Mouse (Mus musculus): ENCODE results near the gene Nagk. TPM values are rescaled to one million over a fixed set of nuclear protein-coding genes. Genes with fewer than 3 reads are reported as not detected.
"Not testable (repeated sequence)": the region's sequence is repeated elsewhere in the genome, so short reads cannot be mapped to it uniquely, and the experiment has no call there.

Nagk gene
- total RNA-seq, 2 experiments from 2014 or later: 47.6 to 51.0 TPM

DNA sequence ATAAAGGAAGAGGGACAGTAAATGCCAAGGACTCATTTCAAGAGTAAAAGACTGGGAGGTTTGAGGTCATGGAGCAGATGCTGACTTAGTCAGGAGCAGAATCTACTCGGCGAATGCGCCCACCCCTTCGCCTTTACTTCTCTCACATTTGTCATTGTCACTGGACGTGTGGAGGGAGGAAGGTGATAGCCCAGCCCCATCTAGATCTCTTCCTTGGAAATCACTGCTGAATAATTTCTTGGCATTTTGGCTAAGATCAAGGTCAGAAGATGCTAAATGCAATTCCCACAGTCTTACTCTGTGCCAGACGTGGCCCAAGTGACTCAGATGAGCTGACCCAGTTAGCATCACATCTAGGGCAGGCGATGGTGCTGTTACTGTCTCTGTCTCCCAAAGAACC lies 16.5 kb upstream of the Nagk start:
- TF ChIP-seq CTCF (conservative IDR thresholded peaks at IDR 0.05): no peak
- DNase-seq (ENCODE audit: low spot score in 2 of 2): no peak

DNA sequence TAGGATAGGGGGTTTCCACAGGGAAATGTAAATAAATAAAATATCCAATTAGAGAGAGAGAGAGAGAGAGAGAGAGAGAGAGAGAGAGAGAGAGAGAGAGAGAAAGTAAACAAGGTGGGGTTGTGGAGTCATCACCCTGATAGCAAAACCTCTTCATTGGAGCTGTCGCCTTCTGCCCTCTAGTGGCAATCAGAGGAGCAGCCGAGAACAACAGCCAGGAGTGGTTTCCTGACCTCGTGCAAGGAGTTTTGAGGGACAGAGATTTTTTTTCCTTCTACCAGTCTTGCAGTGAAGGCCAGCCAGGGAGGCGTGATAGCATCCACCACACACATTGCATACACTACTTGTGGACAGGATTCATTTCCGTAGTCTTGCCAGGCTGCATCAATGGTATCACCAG lies 15.8 kb upstream of the Nagk start:
- Histone ChIP-seq H3K27ac (no peak overlapping the region), H3K4me3 (no peak overlapping the region)
- TF ChIP-seq CTCF (conservative IDR thresholded peaks at IDR 0.05): peak; percentile 83
- DNase-seq (ENCODE audit: low spot score in 2 of 2): peak in 1 of 2 experiments; percentile 57

More for the DNA sequence above, 16.5 kb upstream of the Nagk start:
- no peak overlapping the region for H3K4me3 ChIP-seq
- H3K27ac ChIP-seq: no peak overlapping the region

- DNase-seq (ENCODE audit: low spot score in 2 of 2): no peak
- Histone ChIP-seq H3K4me3 (no peak overlapping the region), H3K27ac (no peak overlapping the region)
- TF ChIP-seq CTCF (conservative IDR thresholded peaks at IDR 0.05): no peak
Measured at GRCm38 (mm10) chr6:83786426-83786825, 8.4 kb upstream of the Nagk start.

DNA sequence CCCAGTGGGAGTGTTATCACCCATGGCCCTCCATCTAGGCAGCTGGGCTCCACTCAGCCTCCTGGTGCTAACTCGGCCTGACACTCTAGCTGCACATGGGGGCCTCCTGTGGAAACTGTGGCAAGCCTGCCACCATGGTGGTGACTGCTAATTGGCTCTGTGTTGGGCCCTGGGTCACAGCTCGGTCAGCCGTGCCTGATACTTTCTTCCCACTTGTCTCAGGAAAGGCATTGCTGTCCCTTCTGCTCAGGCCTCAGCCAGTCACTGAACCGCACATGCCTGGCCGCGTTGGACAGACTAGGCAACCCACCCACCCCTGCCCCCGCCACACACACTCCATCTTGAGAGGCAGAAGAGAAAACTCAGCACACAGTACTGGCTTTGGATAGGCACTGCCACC lies 6.2 kb upstream of the Nagk start:
- no peak for TF ChIP-seq CTCF (conservative IDR thresholded peaks at IDR 0.05)
- Histone ChIP-seq H3K27ac (no peak overlapping the region), H3K4me3 (no peak overlapping the region)
- DNase-seq (ENCODE audit: low spot score in 2 of 2): no peak

- H3K27ac ChIP-seq; H3K4me3 ChIP-seq; DNase-seq (ENCODE audit: low spot score in 2 of 2): not testable (repeated sequence)
- TF ChIP-seq CTCF (conservative IDR thresholded peaks at IDR 0.05): peak; percentile 19; the same call in 1 of the 2 replicates
Measured at GRCm38 (mm10) chr6:83790533-83790932, 4.2 kb upstream of the Nagk start.

GRCm38 (mm10) chr6:83791251-83791890 lies 3.4 kb upstream of the Nagk start:
- no peak for TF ChIP-seq CTCF (conservative IDR thresholded peaks at IDR 0.05)
- Histone ChIP-seq H3K27ac (no peak overlapping the region), H3K4me3 (no peak overlapping the region)

DNA sequence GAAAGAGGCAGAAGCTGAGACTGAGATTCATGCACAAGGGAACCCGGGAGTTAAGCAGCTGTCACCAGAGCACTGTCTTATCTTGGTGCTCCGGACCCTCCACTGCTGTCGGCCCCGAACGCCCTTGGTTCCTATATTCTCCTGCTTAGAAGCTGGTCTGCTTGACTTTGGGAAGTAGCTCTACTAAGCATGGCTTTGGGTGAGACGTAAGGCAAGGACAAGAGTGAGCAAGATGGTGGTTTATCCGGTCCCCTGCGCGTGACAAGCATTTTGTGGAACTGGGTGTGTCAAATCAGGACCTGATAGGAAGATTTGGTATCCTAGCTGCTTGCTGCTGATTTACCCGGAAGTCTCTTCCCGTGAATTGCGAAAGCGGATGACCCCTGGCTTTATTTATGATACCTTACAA lies 714 bp downstream of the Nagk start:
- Histone ChIP-seq H3K4me3 (peak overlapping the region; percentile 83), H3K27ac (peak overlapping the region; percentile 91)
- DNase-seq (ENCODE audit: low spot score in 2 of 2): peak in 1 of 2 experiments; percentile 26
- no peak for TF ChIP-seq CTCF (conservative IDR thresholded peaks at IDR 0.05)

More at GRCm38 (mm10) chr6:83791251-83791890, 3.4 kb upstream of the Nagk start:
- no peak for DNase-seq (ENCODE audit: low spot score in 2 of 2)

DNA sequence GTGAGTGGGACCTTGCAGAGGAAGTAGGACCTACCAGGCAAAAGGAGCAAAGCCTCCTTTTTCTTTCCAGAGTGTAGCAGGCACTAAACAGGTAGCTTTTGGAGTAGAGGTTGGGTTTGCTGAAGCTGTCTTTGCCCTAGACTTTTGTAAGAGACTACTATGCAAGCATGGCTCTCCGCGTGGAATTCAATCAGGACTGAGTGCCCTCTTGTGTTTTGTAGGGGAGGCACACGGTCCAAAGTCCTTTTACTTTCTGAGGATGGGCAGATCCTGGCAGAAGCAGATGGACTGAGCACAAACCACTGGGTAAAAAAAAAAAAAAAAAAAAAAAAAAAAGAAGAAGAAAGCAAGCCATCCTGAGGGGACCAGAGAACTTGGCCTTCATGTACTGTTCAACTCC lies 1.9 kb downstream of the Nagk start:
- H3K4me3 ChIP-seq: no peak overlapping the region

GRCm38 (mm10) chr6:83802033-83802432 lies 7.3 kb downstream of the Nagk start:
- TF ChIP-seq CTCF (conservative IDR thresholded peaks at IDR 0.05): no peak
- H3K27ac ChIP-seq: no peak overlapping the region; the same call in 1 of the 2 replicates
- no peak overlapping the region for H3K4me3 ChIP-seq
- no peak for DNase-seq (ENCODE audit: low spot score in 2 of 2)

More for the DNA sequence above, 1.9 kb downstream of the Nagk start:
- no peak for DNase-seq (ENCODE audit: low spot score in 2 of 2)
- H3K27ac ChIP-seq: no peak overlapping the region
- peak; percentile 39 for TF ChIP-seq CTCF (conservative IDR thresholded peaks at IDR 0.05)

DNA sequence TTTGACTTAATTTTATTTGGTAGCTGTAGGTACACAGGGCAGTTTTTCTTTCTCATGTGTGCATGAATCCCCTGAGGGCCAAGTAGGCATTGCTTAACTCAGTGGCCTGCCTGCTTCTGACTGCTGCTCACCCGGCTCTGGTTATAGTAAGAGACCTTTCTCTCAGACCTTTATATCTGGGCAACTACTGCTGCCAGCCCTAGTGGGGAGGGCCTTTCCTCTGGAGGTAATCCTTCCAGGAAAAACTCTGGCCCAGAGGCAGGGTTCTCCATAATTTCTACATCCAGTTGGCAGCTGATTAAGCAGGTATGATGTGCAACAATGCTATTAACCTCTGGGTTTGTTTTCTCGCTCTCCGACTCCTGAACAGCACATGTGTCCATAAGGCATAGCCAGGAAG lies 8.1 kb downstream of the Nagk start:
- no peak for TF ChIP-seq CTCF (conservative IDR thresholded peaks at IDR 0.05)

DNA sequence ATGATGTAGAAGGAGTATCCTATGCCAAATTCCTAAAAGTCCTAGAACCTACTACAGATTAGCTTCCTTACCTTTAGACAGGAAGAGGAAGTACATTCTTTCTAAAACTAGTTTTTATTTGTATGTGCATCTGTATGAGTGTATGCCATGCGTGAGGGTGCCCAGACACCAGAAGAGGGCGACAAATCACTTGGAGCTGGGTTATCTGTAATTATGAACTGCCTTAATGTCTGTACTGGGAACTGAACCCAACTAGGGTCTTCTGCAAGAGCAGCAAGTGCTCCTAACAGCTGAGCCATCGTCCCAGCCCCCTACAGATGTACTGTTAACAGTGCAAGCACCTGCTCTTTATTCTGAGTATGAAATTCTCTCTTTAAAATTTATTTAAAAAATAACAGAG lies 21.0 kb downstream of the Nagk start:
- DNase-seq (ENCODE audit: low spot score in 2 of 2): no peak
- no peak overlapping the region for H3K4me3 ChIP-seq
- peak; percentile 24; the same call in 1 of the 2 replicates for TF ChIP-seq CTCF (conservative IDR thresholded peaks at IDR 0.05)
- H3K27ac ChIP-seq: no peak overlapping the region

More for the DNA sequence above, 8.1 kb downstream of the Nagk start:
- Histone ChIP-seq H3K27ac (no peak overlapping the region; the same call in 1 of the 2 replicates), H3K4me3 (no peak overlapping the region)
- no peak for DNase-seq (ENCODE audit: low spot score in 2 of 2)

- Histone ChIP-seq H3K4me3 (no peak overlapping the region), H3K27ac (no peak overlapping the region)
- DNase-seq (ENCODE audit: low spot score in 2 of 2): no peak
- no peak for TF ChIP-seq CTCF (conservative IDR thresholded peaks at IDR 0.05)
Measured at GRCm38 (mm10) chr6:83818996-83819395, 24.2 kb downstream of the Nagk start.

DNA sequence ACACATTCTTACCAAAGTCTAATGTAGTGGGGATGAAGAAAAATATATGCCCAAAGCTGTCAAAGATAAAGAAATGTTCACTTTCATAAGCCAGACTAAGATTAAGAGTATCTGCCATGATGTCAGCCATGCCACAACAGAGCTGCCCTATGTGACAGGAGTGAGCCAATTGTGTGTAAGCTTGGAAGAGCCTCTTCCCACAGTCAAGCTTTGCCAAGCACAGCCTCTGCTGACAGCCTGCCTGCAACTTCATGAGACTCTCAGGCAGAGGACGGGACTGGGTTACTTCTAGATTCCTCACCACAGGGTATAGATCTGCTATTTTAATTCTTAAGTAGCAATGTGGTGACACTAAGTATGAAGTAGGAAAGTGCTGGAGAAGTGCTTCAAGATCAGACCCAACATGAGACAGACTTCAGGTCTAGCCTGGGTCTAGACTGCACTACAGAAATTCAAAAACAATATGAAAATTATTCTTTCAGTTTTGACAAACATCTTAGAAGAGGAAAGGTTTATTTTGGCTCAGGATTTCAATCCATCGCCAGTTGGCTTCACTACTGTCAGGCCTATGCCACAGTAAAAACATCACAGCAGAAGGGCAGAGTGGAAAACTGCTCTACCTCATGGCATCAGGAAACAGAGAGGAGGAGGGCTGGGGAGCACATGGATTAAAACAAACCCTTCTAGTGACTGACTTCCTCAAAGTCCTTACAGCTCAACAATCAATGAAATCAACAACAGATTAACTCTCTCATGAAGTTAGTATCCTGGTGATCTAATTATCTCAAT lies 26.1 kb downstream of the Nagk start:
- Histone ChIP-seq H3K4me3 (no peak overlapping the region), H3K27ac (no peak overlapping the region)
- no peak for DNase-seq (ENCODE audit: low spot score in 2 of 2)
- TF ChIP-seq CTCF (conservative IDR thresholded peaks at IDR 0.05): no peak

Measured in layer of hippocampus, adult 2 months (tissue).